Mouse (Mus musculus) frontal cortex, adult 2 months (tissue): ENCODE measurements at regions not wholly inside any gene's neighbourhood (a gene's known extent, or its start where the extent isn't known, plus 50 kb on each side); places are given as distances from the start of the nearest gene placed in this dataset.

Experiments
- DNase-seq, 2 experiments: peaks; one replicate each; pipeline ENCODE4 v3.0.0; 2022; ENCODE audit warnings: low spot score in 1 of 2; ENCODE audit errors: extremely low spot score in 1 of 2

- DNase-seq: no peak
Observed at GRCm38 (mm10) chr3:118418981-118419380, 142.9 kb upstream of the Dpyd start.

- no peak for DNase-seq
Observed at GRCm38 (mm10) chr3:118421701-118422100, 140.2 kb upstream of the Dpyd start.

GRCm38 (mm10) chr3:118425748-118426147, 136.2 kb upstream of the Dpyd start:
- DNase-seq: no peak

GRCm38 (mm10) chr3:118428523-118428922, 133.4 kb upstream of the Dpyd start:
- peak in 1 of 2 experiments; percentile 91 for DNase-seq

- no peak for DNase-seq
Observed at GRCm38 (mm10) chr3:118429825-118430630, 131.9 kb upstream of the Dpyd start.

GRCm38 (mm10) chr3:118430631-118430906, 131.4 kb upstream of the Dpyd start:
- no peak for DNase-seq

- DNase-seq: no peak
Observed at GRCm38 (mm10) chr3:118431031-118431723, 130.8 kb upstream of the Dpyd start.

GRCm38 (mm10) chr3:118433441-118434021, 128.4 kb upstream of the Dpyd start:
- DNase-seq: no peak

GRCm38 (mm10) chr3:118434311-118434710, 127.6 kb upstream of the Dpyd start:
- no peak for DNase-seq

GRCm38 (mm10) chr3:118434847-118435246, 127.1 kb upstream of the Dpyd start:
- DNase-seq: no peak

- DNase-seq: no peak
Observed at GRCm38 (mm10) chr3:118435248-118435647, 126.7 kb upstream of the Dpyd start.

GRCm38 (mm10) chr3:118443742-118444332, 118.1 kb upstream of the Dpyd start:
- no peak for DNase-seq

- DNase-seq: no peak
Observed at GRCm38 (mm10) chr3:118445360-118445759, 116.6 kb upstream of the Dpyd start.

GRCm38 (mm10) chr3:118459636-118460035, 102.3 kb upstream of the Dpyd start:
- no peak for DNase-seq

GRCm38 (mm10) chr3:118465611-118466010, 96.3 kb upstream of the Dpyd start:
- DNase-seq: no peak

- no peak for DNase-seq
Observed at GRCm38 (mm10) chr3:118472215-118472799, 89.6 kb upstream of the Dpyd start.

- no peak for DNase-seq
Observed at GRCm38 (mm10) chr3:118478065-118478464, 83.9 kb upstream of the Dpyd start.

- DNase-seq: no peak
Observed at GRCm38 (mm10) chr3:118480515-118481248, 81.2 kb upstream of the Dpyd start.

GRCm38 (mm10) chr3:118485966-118486365, 76.0 kb upstream of the Dpyd start:
- DNase-seq: no peak

GRCm38 (mm10) chr3:118487408-118487807, 74.5 kb upstream of the Dpyd start:
- DNase-seq: no peak
